Mouse (Mus musculus) spleen, adult 18-20 months (tissue): ENCODE data around the gene Chrd.
A peak's percentile ranks its signal among the peaks of the same experiment; 100 is the strongest.

Source experiments
- DNase-seq, 2 experiments: peaks; one replicate each; pipeline ENCODE4 v3.0.0; 2022; ENCODE audit warnings: mixed read lengths in 2 of 2

Chrd gene

GRCm38 (mm10) chr16:20712190-20712589, 20.7 kb upstream of the Chrd start:
- DNase-seq = no peak

GRCm38 (mm10) chr16:20712889-20713288, 20.0 kb upstream of the Chrd start:
- DNase-seq = no peak

- DNase-seq = no peak
These were observed 18.4 kb upstream of the Chrd start for GRCm38 (mm10) chr16:20714307-20715080.

GRCm38 (mm10) chr16:20715161-20715560, 17.8 kb upstream of the Chrd start:
- DNase-seq = no peak

- no peak for DNase-seq
These were observed 17.4 kb upstream of the Chrd start for GRCm38 (mm10) chr16:20715566-20715965.

GRCm38 (mm10) chr16:20715976-20716840, 16.7 kb upstream of the Chrd start:
- DNase-seq = peak; percentile 44 to 73

GRCm38 (mm10) chr16:20716841-20717180, 16.1 kb upstream of the Chrd start:
- peak in 1 of 2 experiments; percentile 22 for DNase-seq

GRCm38 (mm10) chr16:20717181-20717977, 15.5 kb upstream of the Chrd start, which contains the start of the genes Polr2h and Clcn2:
TSS of gene Polr2h (plus strand) at chr16:20717665.
TSS of gene Clcn2 (minus strand) at chr16:20717746.
- peak; percentile 95 to 96 for DNase-seq

- DNase-seq = no peak
These were observed 14.8 kb upstream of the Chrd start for GRCm38 (mm10) chr16:20717978-20718670.

- no peak for DNase-seq
These were observed 11.1 kb upstream of the Chrd start for GRCm38 (mm10) chr16:20721808-20722207.

- DNase-seq = no peak
These were observed 10.2 kb upstream of the Chrd start for GRCm38 (mm10) chr16:20722736-20723135.

GRCm38 (mm10) chr16:20723247-20723646, 9.7 kb upstream of the Chrd start:
- DNase-seq = no peak

- DNase-seq = no peak
These were observed 8.6 kb upstream of the Chrd start for GRCm38 (mm10) chr16:20724338-20724748.

GRCm38 (mm10) chr16:20725321-20725720, 7.6 kb upstream of the Chrd start:
- no peak for DNase-seq

- DNase-seq = no peak
These were observed 7.2 kb upstream of the Chrd start for GRCm38 (mm10) chr16:20725750-20726149.

- DNase-seq = no peak
These were observed 6.5 kb upstream of the Chrd start for GRCm38 (mm10) chr16:20726384-20726783.

GRCm38 (mm10) chr16:20730293-20730711, 2.6 kb upstream of the Chrd start:
- no peak for DNase-seq

GRCm38 (mm10) chr16:20731688-20732087, 1.2 kb upstream of the Chrd start:
- no peak for DNase-seq

- DNase-seq = no peak
These were observed 539 bp upstream of the Chrd start for GRCm38 (mm10) chr16:20732251-20732924.

GRCm38 (mm10) chr16:20733731-20734730, 1.1 kb downstream of the Chrd start, which contains the start of gene Thpo:
TSS of gene Thpo (minus strand) at chr16:20734511.
- DNase-seq = no peak
